Mouse (Mus musculus): ENCODE measurements around the gene Prl3c1. TPM values are rescaled to one million over a fixed set of nuclear protein-coding genes. Genes with fewer than 3 reads are reported as not detected.
"Not testable (repeated sequence)": the region's sequence is repeated elsewhere in the genome, so short reads cannot be mapped to it uniquely, and the experiment has no call there.

Prl3c1 gene
- polyA plus RNA-seq (2012; rRNA removed), result not detected in 2 replicates
- polyA plus RNA-seq (2014; fragmentation: Nextera tagmentation; extraction: Ambion mirVana), result not detected in 2 replicates

- no peaks in the 10 kb centered on the region for H3K36me3 ChIP-seq (replicated peaks; ENCODE audit: control insufficient read depth, insufficient read depth, low read depth)
- DNase-seq (ENCODE audit: low read depth in 3 of 3, low spot score in 3 of 3) (no peak), ATAC-seq (ENCODE audit: insufficient read depth) (no peak)
- no peaks in the 10 kb centered on the region for H3K4me1 ChIP-seq (replicated peaks; ENCODE audit: control insufficient read depth in 2 of 2, insufficient read depth in 2 of 2, low read length in 1 of 2)
- no peak within 1 kb of the TSS for H3K4me3 ChIP-seq (ENCODE audit: insufficient read depth in 1 of 2, low read depth in 2 of 2, low read length in 2 of 2)
- H3K9ac ChIP-seq (replicated peaks), result no peak within 1 kb of the TSS
- TF ChIP-seq EP300 (IDR thresholded peaks at IDR 0.05; ENCODE audit: low read depth) (no peak), CTCF (IDR thresholded peaks at IDR 0.05; ENCODE audit: low read depth) (no peak)
- H3K4me2 ChIP-seq (ENCODE audit: low read depth), result no peak within 1 kb of the TSS
- WGBS (ENCODE audit: insufficient replicate concordance), result 39% methylated on average over 1 of the region's 1 CpGs
- H3K9me3 ChIP-seq (ENCODE audit: control insufficient read depth, low read length), result no peaks in the 10 kb centered on the region
- no peaks in the 10 kb centered on the region for H3K27me3 ChIP-seq (ENCODE audit: control insufficient read depth, insufficient read depth, low read length)
- H3K27ac ChIP-seq, result no peak within 1 kb of the TSS
Observed at GRCm38 (mm10) chr13:27196359-27196758, at the start of gene Prl3c1. Gene Prl3c1 (plus strand): TSS chr13:27196659.

- Histone ChIP-seq H3K36me3 (replicated peaks; ENCODE audit: control insufficient read depth, insufficient read depth, low read depth) (no peaks in the 10 kb centered on the region), H3K4me1 (replicated peaks; ENCODE audit: control insufficient read depth in 2 of 2, insufficient read depth in 2 of 2, low read length in 1 of 2) (no peaks in the 10 kb centered on the region), H3K27me3 (ENCODE audit: control insufficient read depth, insufficient read depth, low read length) (no peaks in the 10 kb centered on the region), H3K4me3 (ENCODE audit: insufficient read depth in 1 of 2, low read depth in 2 of 2, low read length in 2 of 2) (no peak overlapping the region), H3K4me2 (ENCODE audit: low read depth) (no peak overlapping the region), H3K9me3 (ENCODE audit: control insufficient read depth, low read length) (no peaks in the 10 kb centered on the region), H3K27ac (no peak overlapping the region), H3K9ac (replicated peaks) (no peak overlapping the region)
- ATAC-seq (ENCODE audit: insufficient read depth), result no peak
- no peak for DNase-seq (ENCODE audit: low read depth in 3 of 3, low spot score in 3 of 3)
- 15% methylated on average over 1 of the region's 1 CpGs for whole genome bisulfite sequencing (ENCODE audit: insufficient replicate concordance)
- no peak for TF ChIP-seq EP300 (IDR thresholded peaks at IDR 0.05; ENCODE audit: low read depth)
- TF ChIP-seq CTCF (IDR thresholded peaks at IDR 0.05; ENCODE audit: low read depth), result no peak
Observed at GRCm38 (mm10) chr13:27148264-27148663, 48.2 kb upstream of the Prl3c1 start.

GRCm38 (mm10) chr13:27156490-27156889, 40.0 kb upstream of the Prl3c1 start, which contains the start of gene Prl3d3:
Gene Prl3d3 (plus strand): TSS chr13:27156790.
- not testable (repeated sequence) for DNase-seq (ENCODE audit: low read depth in 3 of 3, low spot score in 3 of 3); H3K27ac ChIP-seq; H3K4me2 ChIP-seq (ENCODE audit: low read depth); H3K9ac ChIP-seq (replicated peaks); H3K27me3 ChIP-seq (ENCODE audit: control insufficient read depth, insufficient read depth, low read length); ATAC-seq (ENCODE audit: insufficient read depth); H3K9me3 ChIP-seq (ENCODE audit: control insufficient read depth, low read length); H3K4me1 ChIP-seq (replicated peaks; ENCODE audit: control insufficient read depth in 2 of 2, insufficient read depth in 2 of 2, low read length in 1 of 2); H3K4me3 ChIP-seq (ENCODE audit: insufficient read depth in 1 of 2, low read depth in 2 of 2, low read length in 2 of 2); H3K36me3 ChIP-seq (replicated peaks; ENCODE audit: control insufficient read depth, insufficient read depth, low read depth)
- WGBS (ENCODE audit: insufficient replicate concordance), result 57% methylated on average over 3 of the region's 3 CpGs

- Histone ChIP-seq H3K27ac (no peak within 1 kb of the TSS), H3K9me3 (ENCODE audit: control insufficient read depth, low read length) (no peaks in the 10 kb centered on the region), H3K9ac (replicated peaks) (no peak within 1 kb of the TSS), H3K4me2 (ENCODE audit: low read depth) (no peak within 1 kb of the TSS), H3K27me3 (ENCODE audit: control insufficient read depth, insufficient read depth, low read length) (no peaks in the 10 kb centered on the region), H3K36me3 (replicated peaks; ENCODE audit: control insufficient read depth, insufficient read depth, low read depth) (no peaks in the 10 kb centered on the region), H3K4me3 (ENCODE audit: insufficient read depth in 1 of 2, low read depth in 2 of 2, low read length in 2 of 2) (no peak within 1 kb of the TSS), H3K4me1 (replicated peaks; ENCODE audit: control insufficient read depth in 2 of 2, insufficient read depth in 2 of 2, low read length in 1 of 2) (no peaks in the 10 kb centered on the region)
- no peak for ATAC-seq (ENCODE audit: insufficient read depth)
- no peak for DNase-seq (ENCODE audit: low read depth in 3 of 3, low spot score in 3 of 3)
- no peak for TF ChIP-seq EP300 (IDR thresholded peaks at IDR 0.05; ENCODE audit: low read depth)
- no peak for TF ChIP-seq CTCF (IDR thresholded peaks at IDR 0.05; ENCODE audit: low read depth)
- 83% methylated on average over 1 of the region's 1 CpGs for WGBS (ENCODE audit: insufficient replicate concordance)
Observed at GRCm38 (mm10) chr13:27241547-27241946, 45.1 kb downstream of the Prl3c1 start, which contains the start of gene Prl3b1. Gene Prl3b1 (plus strand): TSS chr13:27241847.

Other genes starting within 250 kb of the Prl3c1 start
- gene Prl, start 139.1 kb upstream of the Prl3c1 start, polyA plus RNA-seq (2012; rRNA removed), result not detected in 2 replicates
- not detected in 2 replicates for gene Prl, start 139.1 kb upstream of the Prl3c1 start, polyA plus RNA-seq (2014; fragmentation: Nextera tagmentation; extraction: Ambion mirVana)
- not detected in 2 replicates for gene Prl3d1, start 102.5 kb upstream of the Prl3c1 start, polyA plus RNA-seq (2012; rRNA removed)
- not detected in 2 replicates for gene Prl3d1, start 102.5 kb upstream of the Prl3c1 start, polyA plus RNA-seq (2014; fragmentation: Nextera tagmentation; extraction: Ambion mirVana)
- not detected in 2 replicates for gene Prl3d2, start 75.0 kb upstream of the Prl3c1 start, polyA plus RNA-seq (2012; rRNA removed)
- not detected in 2 replicates for gene Prl3d2, start 75.0 kb upstream of the Prl3c1 start, polyA plus RNA-seq (2014; fragmentation: Nextera tagmentation; extraction: Ambion mirVana)
- gene Prl3d3, start 39.9 kb upstream of the Prl3c1 start, polyA plus RNA-seq (2012; rRNA removed), result not detected in 2 replicates
- not detected in 2 replicates for gene Prl3d3, start 39.9 kb upstream of the Prl3c1 start, polyA plus RNA-seq (2014; fragmentation: Nextera tagmentation; extraction: Ambion mirVana)
- 0.19 TPM in 1 of 2 replicates, not detected in the other for gene Prl3b1, start 45.2 kb downstream of the Prl3c1 start, polyA plus RNA-seq (2012; rRNA removed)
- not detected in 2 replicates for gene Prl3b1, start 45.2 kb downstream of the Prl3c1 start, polyA plus RNA-seq (2014; fragmentation: Nextera tagmentation; extraction: Ambion mirVana)
- gene Prl3a1, start 62.8 kb downstream of the Prl3c1 start, polyA plus RNA-seq (2012; rRNA removed), result not detected in 2 replicates
- gene Prl3a1, start 62.8 kb downstream of the Prl3c1 start, polyA plus RNA-seq (2014; fragmentation: Nextera tagmentation; extraction: Ambion mirVana), result not detected in 2 replicates
- gene Prl6a1, start 116.0 kb downstream of the Prl3c1 start, polyA plus RNA-seq (2012; rRNA removed), result not detected in 2 replicates
- not detected in 2 replicates for gene Prl6a1, start 116.0 kb downstream of the Prl3c1 start, polyA plus RNA-seq (2014; fragmentation: Nextera tagmentation; extraction: Ambion mirVana)
- not detected in 2 replicates for gene Prl8a2, start 149.0 kb downstream of the Prl3c1 start, polyA plus RNA-seq (2012; rRNA removed)
- not detected in 2 replicates for gene Prl8a2, start 149.0 kb downstream of the Prl3c1 start, polyA plus RNA-seq (2014; fragmentation: Nextera tagmentation; extraction: Ambion mirVana)
- gene Prl2b1, start 194.2 kb downstream of the Prl3c1 start, polyA plus RNA-seq (2012; rRNA removed), result not detected in 2 replicates
- gene Prl2b1, start 194.2 kb downstream of the Prl3c1 start, polyA plus RNA-seq (2014; fragmentation: Nextera tagmentation; extraction: Ambion mirVana), result not detected in 2 replicates
- gene Prl8a6, start 242.0 kb downstream of the Prl3c1 start, polyA plus RNA-seq (2012; rRNA removed), result not detected in 2 replicates
- gene Prl8a6, start 242.0 kb downstream of the Prl3c1 start, polyA plus RNA-seq (2014; fragmentation: Nextera tagmentation; extraction: Ambion mirVana), result not detected in 2 replicates

Data from liver, embryonic 14.5 days (tissue).